Mouse (Mus musculus): ENCODE measurements around the gene Slc25a43.

Slc25a43 gene

DNA sequence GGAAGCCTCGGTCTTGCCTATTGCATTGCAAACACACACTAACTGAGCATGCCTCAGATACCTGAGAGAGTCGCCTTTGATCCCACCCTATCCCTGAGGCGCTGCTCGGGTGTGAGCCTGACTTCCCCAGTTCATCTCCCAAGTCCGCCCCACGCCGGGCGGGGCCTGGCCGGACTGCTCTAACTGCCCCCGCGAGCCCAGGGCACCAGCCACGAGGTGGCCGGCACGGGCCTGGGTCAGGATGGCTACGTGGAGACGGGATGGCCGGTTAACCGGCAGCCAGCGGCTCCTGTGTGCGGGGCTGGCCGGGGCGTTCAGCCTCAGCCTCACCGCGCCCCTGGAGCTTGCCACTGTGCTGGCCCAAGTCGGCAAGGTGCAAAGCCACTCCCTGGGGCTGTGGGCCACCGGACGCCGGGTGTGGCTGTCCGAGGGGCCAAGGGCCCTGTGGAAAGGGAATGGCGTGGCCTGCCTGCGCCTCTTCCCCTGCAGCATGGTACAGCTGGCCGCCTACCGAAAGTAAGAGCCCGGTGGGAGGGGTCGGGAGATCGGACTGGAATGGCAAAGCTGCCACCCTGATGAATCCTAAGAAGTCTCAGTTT is at the start of gene Slc25a43:
Gene Slc25a43 (plus strand): TSS at position 157 of the 599 bp plus-strand sequence.
- peak; percentile 23 to 24 for DNase-seq (ENCODE audit: low spot score in 2 of 2)

DNA sequence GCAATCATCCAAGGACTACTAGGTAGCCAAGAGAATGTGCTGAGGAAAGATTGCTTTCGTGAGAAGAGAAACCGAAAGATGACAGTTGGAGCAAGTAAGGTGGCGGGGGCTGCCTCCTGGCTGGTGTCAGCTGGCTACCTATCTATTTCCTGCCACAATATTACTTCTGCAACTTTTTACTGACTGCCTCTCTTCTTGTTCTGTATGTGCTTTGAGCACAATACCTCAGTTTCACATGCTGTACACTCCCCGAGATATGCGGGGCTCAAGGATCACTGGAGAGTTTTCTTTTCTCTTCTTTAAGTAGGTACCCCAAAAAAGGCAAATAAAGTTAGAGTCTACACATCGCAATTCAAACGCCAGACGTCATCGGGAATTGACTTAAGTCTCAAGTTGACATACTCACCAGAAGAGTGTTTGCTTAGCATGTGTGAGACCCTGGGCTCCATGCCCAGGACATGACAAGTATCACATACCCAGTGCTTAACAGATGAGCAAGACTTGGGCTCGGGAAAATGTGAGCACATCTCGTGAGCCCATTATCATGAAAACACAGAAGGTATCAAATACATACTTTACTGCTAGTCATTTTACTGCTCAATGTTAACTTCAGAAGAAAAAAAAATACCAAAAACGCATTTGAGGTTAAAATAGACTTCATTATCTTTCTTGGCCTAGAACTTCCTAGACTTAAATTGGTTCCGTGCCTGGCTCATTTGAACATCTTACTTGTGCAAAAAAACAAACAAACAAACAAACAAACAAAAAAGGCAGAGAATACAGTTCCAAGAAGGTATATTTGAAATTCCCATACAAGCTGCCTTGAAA is 3.1 kb upstream of the Slc25a43 start:
- DNase-seq (ENCODE audit: low spot score in 2 of 2), result no peak

DNA sequence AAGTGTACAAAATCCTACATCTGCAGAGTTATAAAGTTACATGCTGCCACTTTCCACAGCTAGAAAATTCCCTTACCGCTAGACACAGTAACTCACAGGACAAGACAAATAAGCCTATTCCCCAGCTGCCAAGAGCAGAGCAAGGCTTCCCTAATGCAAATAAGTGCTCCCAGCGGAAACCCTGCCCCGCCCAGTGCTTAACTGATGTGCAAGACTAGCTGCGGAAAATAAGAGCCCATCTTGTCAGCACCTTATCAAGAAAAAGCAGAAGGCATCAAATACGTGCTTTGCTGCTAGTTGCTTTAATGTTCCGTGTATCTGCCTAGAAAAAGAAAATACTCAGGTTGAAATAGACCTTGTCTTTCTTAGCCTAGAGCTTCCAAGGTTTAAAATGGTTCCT is 2.2 kb upstream of the Slc25a43 start:
- DNase-seq (ENCODE audit: low spot score in 2 of 2), result no peak

DNA sequence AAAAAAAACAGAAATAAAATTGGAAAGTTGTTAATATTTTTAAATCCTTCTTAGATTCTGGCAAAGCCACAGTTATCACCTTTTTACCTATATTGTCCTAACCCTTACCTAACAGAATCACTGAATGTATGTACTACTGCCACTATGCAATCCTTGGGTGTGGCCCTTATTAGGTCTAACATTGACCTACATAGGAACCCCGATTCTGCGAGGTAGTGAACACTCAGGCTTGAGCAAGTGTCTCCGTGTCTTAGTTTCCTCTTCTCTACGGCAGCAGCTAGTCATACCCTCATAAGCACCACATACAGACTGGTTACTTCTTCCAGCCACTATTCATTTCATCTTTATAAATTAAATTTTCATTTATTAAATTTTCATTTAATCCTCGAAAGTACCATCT is 715 bp upstream of the Slc25a43 start:
- DNase-seq (ENCODE audit: low spot score in 2 of 2), result no peak

DNA sequence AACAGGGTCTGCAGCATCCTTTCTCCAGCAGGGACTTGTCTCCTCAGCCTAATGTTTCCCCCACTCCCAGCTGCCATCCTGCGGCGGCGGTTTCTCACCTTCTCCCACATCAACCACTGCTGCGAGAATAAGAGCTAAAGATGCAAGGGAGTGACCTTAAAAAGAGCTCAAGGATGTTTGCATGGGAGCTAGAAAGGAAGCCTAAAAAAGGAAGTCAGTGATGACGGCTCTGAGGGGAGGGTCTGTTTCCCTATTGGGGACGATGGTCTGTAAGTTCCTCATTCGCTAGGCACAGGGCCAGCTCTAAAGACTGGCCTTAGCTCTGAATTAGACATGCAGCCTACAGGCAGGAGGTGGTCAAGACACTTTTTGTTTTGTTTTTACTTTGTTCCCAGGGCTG is 1.3 kb downstream of the Slc25a43 start:
- DNase-seq (ENCODE audit: low spot score in 2 of 2), result peak in 1 of 2 experiments; percentile 43

DNA sequence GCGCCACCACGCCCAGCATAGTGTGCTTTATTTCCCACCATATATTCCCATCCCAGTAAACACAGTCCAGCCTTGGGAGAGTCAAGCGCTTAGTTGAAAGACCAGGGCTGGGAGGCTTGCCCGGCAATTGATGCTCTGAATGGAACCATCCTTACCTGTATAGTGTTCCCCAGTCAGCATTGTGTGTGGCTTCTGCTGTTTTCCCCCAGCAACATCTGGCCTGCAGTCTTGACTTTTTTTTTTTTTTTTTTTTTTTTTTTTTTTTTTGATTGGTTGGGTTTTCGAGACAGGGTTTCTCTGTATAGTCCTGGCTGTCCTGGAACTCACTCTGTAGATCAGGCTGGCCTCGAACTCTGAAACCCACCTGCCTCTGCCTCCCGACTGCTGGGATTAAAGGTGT is 1.9 kb downstream of the Slc25a43 start:
- DNase-seq (ENCODE audit: low spot score in 2 of 2), result no peak

DNA sequence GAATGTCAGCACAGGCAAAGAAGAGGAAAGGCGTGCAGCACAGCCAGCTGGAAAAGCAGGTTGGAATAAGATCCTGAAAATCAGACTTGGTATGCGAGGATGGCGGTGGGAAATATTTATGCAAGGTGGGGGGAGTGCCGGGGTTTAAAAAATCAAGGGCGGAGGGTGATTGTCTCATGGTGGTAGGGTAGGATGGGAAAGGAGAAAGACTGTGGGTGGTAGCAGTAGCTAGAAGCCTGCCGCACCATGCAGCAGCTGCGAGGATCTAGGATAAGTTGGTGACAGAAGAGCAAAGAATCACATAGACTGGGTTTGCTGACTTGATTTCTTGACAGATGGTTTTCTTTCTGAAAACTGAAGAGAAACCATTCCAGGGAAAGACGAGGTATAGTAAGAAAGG is 3.3 kb downstream of the Slc25a43 start:
- DNase-seq (ENCODE audit: low spot score in 2 of 2), result no peak

DNA sequence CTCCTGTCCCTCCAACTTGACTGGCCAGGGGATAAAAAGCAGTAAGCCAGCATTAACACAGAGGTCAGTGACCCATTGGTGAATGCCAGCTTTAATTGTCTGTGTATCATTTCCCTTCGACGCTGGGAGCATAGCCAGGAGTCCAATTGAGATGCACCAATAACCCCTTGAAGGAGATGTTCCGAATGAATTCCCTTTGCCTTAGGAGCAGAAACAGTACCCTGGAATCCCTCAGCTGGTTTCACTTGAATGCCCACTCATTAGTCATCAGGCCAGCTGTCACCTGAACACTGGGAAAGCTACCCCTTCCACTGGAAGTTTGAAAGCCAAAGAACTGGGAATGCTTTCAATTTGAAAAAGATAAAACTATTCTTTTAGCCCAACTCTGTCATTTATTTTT is 5.1 kb downstream of the Slc25a43 start:
- DNase-seq (ENCODE audit: low spot score in 2 of 2), result no peak

DNA sequence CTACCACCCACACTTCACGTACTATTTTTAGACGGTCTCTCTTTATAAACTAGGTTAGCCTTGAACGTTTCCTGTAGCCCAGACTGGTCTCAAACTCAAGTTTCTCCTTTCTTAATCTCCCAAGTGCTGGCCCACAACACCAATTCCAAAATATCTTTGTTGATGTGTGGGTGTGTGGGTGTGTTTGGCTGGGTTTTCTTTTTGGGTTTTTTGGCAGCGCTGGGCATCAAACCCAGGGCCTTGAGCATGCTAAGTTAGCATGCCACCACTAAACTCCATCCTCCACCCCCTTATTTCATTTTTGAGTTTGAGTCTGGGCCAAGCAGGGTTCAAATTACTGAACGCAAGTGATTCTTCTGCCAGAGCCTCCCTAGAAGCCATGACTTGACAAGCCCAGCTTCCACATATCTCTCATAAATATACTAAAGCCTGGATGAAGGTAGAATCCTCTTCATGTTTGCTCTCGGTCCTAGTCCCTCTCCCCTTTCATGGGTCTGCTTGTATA is 5.9 kb downstream of the Slc25a43 start:
- DNase-seq (ENCODE audit: low spot score in 2 of 2), result no peak

DNA sequence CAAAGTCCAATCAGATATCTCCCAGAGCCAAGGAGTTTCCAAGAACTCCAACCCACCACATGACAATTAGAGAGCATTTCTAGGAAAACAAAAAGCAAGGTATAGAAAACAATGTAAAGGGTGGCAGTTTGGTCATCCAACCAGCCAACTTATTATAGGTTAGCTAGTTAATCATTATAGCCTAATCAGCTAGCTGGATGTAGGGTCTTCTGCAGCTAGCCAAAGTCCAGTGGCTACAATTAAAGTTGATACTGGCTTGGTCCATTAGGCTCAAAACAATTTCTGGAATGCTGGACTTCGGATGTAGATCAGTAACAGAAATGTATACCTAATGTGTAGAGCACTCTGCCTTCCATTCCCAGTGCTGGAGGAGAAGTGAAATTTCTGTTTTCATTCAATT is 7.1 kb downstream of the Slc25a43 start:
- no peak for DNase-seq (ENCODE audit: low spot score in 2 of 2)

DNA sequence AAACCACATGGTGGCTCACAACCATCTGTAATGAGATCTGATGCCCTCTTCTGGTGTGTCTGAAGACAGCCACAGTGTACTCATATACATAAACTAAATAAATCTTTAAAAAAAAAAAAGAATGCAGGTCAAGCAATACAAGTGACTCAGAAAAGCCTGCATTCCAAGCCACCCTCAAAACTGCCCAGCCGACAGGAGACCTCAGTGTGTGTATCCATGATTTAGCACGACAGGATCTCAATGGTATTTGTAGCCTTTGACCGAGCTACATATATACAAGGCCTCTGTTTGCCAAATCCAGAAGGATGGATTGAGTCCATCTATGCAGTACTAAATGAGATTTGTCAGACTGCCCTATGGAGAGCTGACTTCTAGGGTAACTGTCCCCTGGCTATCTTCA is 9.1 kb downstream of the Slc25a43 start:
- DNase-seq (ENCODE audit: low spot score in 2 of 2), result no peak

DNA sequence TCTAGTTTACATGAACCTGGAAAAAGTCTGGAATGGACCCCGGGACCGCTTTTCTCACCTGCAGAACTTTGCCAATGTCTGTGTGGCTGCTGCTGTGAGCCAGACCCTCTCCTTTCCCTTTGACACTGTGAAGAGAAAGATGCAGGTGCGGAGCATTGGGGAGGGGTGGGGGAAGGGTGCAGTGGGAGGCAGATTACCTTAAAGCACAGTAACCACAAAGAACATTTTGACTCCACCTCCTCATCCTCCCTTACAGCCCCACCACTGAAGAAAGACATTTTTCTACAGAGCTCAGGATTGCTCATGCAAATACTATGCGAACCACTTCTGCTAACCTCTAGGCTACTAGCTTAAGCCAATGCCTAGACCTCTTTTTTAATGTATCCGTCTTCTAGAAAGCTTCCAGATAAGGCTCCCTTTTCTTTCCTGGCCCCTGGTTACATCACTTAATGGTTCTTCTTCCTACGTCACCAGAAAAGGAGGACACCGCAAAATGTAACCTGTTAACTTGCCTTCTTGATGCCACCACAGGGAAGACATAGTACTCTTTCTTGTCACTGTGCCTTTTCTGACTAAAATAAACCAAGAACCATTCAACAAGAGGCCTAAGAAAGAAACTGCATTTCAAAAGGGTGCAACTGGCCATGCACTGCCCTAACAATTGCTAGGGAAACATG is 14.5 kb downstream of the Slc25a43 start:
- peak in 1 of 2 experiments; percentile 19 for DNase-seq (ENCODE audit: low spot score in 2 of 2)

DNA sequence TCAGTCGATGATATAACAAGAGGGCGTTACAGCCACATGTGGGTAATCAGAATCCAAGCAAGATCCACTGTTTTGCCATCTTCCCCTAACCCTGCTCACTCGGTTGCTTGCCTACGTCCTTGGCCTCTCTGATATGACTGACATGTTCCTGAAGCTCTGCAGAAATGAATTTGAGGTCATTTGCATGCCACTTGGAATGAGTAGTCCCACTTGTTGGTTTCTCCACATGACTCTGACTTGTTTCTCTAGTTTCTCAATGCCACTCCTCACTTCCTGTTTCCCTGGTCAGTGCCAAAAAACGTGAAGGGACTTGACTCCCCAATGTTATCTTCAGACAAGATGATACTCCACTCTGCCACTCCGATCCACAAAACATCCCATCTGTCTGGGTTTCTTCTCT is 15.1 kb downstream of the Slc25a43 start:
- no peak for DNase-seq (ENCODE audit: low spot score in 2 of 2)

DNA sequence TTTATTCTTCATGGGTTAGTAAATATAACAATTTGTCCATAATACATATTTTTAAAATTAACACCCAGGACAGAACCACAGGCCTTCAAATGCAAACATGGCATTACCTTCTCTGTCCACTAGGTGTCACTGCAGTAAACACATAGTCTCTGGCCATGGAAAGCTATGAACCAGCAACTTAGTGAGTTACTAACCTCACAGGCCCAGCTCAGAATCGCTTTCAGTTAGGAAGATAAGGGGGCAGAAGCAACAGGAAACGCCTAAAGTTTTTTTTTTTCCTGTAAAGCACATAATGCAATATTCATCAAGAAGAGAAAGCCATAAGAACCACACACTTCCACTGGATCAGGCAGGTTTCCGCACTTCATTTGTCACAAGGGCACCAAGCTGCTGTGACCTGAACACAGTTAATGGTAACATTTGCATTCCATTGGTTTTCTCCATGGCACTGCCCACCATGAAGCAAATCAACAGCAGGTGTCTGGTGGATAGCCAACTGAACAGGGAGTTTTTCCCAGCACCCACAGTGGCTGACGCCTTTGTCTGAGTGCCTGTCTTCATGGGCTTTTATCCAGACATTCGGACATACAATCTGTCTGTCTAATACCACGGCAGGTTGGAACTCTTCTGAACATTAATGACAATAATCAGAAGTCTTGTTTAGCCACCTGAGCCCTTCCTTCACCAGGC is 17.6 kb downstream of the Slc25a43 start:
- DNase-seq (ENCODE audit: low spot score in 2 of 2), result peak; percentile 17 to 55

DNA sequence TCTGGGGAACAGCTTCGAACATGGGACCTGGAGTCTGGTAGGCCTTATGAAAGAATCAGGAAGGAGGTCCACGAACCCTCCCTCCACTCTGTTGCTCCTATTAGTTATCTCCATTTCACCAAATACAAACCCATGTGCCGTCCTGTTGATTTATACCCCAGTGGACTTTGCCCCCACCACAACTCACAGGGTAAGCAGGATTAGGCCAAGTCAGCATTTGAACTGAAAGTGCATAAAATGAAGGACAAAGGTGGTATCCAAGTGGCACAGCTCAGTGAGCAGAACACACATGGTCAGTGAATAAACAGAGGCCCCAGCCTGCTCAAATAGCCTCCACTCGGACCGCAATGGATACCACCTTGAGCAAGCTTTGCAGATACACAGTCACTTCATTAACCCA is 18.8 kb downstream of the Slc25a43 start:
- DNase-seq (ENCODE audit: low spot score in 2 of 2), result no peak

DNA sequence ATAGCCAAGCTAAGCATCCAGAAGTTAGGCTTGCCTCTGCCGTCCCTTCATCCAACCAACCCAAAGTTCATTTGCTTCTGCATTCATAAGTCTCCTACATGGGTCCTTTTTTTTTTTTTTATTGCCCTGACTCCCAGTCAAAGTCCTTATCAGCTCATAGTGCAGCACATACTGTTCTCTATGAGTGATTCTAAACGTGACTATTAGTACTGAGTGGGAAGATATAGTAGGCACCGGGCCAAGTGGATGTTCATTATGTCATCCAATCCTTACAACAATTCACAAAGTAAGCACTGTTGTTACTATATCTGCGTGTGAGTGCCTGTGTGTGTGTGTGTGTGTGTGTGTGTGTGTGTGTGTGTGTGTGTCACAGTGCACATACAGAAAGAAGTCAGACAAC is 19.4 kb downstream of the Slc25a43 start:
- no peak for DNase-seq (ENCODE audit: low spot score in 2 of 2)

DNA sequence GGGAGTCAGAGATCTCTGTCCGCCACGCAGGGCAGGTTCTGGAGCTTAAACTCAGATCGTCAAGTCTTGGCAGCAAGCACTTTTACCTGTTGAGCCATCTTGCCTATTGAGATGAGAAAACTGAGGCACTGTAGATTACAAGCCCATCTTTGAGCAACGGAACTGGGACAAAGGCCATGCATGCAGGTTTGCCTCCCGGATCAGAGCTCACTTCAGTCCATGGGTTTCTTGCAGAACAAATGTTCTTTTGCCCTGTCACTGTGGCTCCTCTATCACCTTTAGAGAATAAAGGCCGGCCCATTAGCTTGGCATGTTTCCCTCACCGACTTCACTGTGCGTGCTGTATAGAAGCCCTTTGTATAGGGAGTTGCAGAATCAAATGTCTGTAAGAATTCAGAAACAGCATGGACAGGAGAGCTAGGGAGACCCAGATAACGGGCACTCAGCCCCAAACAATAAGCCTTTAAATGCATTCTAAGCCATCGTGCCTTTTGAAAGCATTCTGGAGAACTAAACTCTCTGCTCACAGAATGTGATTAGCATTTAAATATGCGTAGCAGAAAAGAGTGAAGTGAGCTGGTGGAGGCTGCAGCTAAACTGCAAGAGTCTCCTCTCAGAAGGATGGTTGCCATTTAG is 20.0 kb downstream of the Slc25a43 start:
- DNase-seq (ENCODE audit: low spot score in 2 of 2), result no peak

DNA sequence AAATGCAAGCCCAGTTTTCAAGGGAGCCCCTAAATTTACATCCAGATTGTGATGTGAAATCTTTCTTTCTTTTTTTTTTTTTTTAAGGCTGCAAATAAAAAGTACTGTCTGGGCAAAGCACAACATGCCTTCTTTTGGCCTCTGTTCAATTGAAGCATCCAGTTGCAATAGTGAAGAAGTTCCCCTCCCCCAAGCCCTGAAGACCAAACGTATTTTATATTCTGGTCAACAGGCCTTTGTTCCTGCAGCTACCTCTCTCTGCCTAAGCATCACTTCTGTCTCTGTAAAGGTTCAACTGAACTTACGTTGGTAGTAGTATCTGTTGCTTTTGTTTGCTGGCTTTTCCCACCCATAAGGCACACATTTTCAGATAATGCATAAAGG is 20.5 kb downstream of the Slc25a43 start:
- DNase-seq (ENCODE audit: low spot score in 2 of 2), result no peak

DNA sequence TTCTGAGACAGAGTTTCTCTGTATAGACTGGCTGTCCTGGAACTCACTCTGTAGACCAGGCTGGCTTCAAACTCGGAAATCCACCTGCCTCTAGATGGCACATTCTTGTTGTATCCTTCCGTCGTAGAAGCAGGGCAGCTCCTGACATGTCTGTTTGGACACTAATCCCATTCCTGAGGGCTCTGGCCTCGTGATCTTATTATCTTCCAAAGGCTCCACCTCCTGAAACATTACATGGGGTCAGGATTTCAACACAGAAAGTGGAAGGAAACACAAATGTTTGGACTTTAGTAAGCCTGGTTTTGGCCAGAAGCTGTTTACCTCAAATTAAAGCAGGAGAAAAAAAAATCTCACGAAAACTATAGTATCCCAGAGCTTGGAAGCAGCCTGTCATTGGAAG is 23.9 kb downstream of the Slc25a43 start:
- no peak for DNase-seq (ENCODE audit: low spot score in 2 of 2)

DNA sequence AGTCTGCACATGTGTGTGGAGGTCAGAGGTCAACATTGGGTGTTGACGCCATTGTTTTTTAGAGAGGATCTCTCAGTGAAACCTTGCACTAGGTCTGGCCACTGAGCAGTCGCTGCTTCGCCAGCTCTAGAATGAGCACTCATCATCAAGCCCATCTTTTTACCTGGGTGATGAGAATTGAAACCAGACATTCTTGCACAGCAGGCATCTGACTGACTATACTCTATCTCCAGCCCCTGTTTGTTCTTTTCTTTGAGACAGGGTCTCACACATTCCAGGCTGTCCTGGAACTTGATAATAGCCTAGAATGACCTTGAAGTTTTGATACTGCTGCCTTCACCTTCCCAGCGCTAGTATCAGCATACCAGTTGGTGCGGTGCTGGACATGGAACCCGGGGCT is 29.1 kb downstream of the Slc25a43 start:
- DNase-seq (ENCODE audit: low spot score in 2 of 2), result no peak

DNA sequence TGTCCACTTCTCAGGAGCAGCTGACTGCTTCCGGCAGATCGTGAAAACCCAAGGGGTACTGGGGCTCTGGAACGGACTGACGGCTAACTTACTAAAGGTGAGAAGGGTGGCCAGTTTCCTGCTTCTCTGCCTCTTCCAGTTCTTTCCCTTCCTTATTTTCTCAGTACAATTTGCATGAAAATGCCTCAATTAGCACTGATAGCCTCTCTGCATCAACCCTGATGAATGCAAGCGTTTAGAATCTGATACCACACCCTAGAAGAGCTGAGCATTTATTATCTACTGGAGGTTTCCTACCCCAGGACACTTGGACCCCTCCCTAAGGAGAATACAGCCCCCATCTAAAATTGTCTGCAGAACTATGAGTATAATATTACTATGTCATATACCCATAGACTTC is 32.1 kb downstream of the Slc25a43 start:
- DNase-seq (ENCODE audit: low spot score in 2 of 2), result no peak

DNA sequence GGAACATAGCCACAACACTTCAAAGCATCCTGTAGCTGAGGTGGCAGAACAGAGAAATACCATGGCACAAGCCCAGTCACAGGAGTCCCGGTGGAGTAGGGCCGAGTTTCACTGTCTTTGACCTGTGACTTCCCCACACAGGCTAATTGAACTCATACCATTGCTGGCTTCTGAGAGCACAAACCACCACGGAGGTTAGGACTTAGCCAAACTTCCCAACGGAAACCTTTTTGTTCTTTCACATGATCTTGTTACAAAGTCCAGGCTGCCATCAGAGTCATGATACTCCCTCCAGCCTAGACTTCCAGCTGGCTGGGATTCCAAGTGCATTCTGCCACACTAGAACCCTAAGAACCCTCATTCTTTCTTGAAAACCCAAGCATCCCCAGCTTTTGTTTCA is 34.2 kb downstream of the Slc25a43 start:
- DNase-seq (ENCODE audit: low spot score in 2 of 2), result no peak

Measured in spleen, postnatal 10 days (tissue).